Mouse (Mus musculus) heart, embryonic 12.5 days (tissue): ENCODE results near the gene Spdl1. TPM values are rescaled to one million over a fixed set of nuclear protein-coding genes. Genes with fewer than 3 reads are reported as not detected.

Experiments
- ATAC-seq: fragments of 200-750 bp; cut with Nextera tagmentation; 2 replicates; pipeline ENCODE4 v1.8.0; 2017; ENCODE audit warnings: moderate TSS enrichment, moderate library complexity; ENCODE audit not compliant: insufficient number of reproducible peaks, low FRiP score
- H3K27ac ChIP-seq: fragments of 300-500 bp; sonication (generic); 2 replicates; pipeline ENCODE4 v1.5.1; 2016; ENCODE audit warnings: mild to moderate bottlenecking, moderate library complexity; ENCODE audit not compliant: poor library complexity, severe bottlenecking
- H3K27me3 ChIP-seq: fragments of 300-500 bp; sonication (generic); replicated peaks from 2 replicates; pipeline ENCODE4 v1.6.1; 2016; ENCODE audit warnings: mild to moderate bottlenecking, moderate library complexity
- H3K36me3 ChIP-seq: fragments of 300-500 bp; sonication (generic); 2 replicates; pipeline ENCODE4 v1.6.1; 2016; ENCODE audit warnings: mild to moderate bottlenecking, moderate library complexity
- H3K4me1 ChIP-seq: fragments of 300-500 bp; sonication (generic); replicated peaks from 2 replicates; pipeline ENCODE4 v1.6.1; 2016; ENCODE audit warnings: mild to moderate bottlenecking
- H3K4me2 ChIP-seq: fragments of 300-500 bp; sonication (generic); 2 replicates; pipeline ENCODE4 v1.6.1; 2016; ENCODE audit warnings: mild to moderate bottlenecking, moderate library complexity
- H3K4me3 ChIP-seq: fragments of 300-500 bp; sonication (generic); 2 replicates; pipeline ENCODE4 v1.5.1; 2016; ENCODE audit warnings: mild to moderate bottlenecking
- H3K9ac ChIP-seq: fragments of 300-500 bp; sonication (generic); 2 replicates; pipeline ENCODE4 v1.6.1; 2016; ENCODE audit warnings: mild to moderate bottlenecking, moderate library complexity
- H3K9me3 ChIP-seq: fragments of 300-500 bp; sonication (generic); replicated peaks from 2 replicates; pipeline ENCODE4 v1.6.1; 2016; ENCODE audit warnings: mild to moderate bottlenecking, moderate library complexity
- WGBS: fragments of 180-500 bp; shearing (Covaris S2); methylation state at CpG from one replicate; pipeline ENCODE4 v1.1.7; 2016; 5-methylcytosine and 5-hydroxymethylcytosine counted together
- polyA plus RNA-seq: library from polyadenylated mRNA; unstranded; fragments of >200 nt; fragmentation: Nextera tagmentation; extraction: Ambion mirVana; gene quantifications from 2 replicates; pipeline ENCODE4 v1.2.1, GENCODE M21; 2016

Spdl1 gene
- polyA plus RNA-seq, 1 experiment from 2014 or later, result 19.2 TPM

DNA sequence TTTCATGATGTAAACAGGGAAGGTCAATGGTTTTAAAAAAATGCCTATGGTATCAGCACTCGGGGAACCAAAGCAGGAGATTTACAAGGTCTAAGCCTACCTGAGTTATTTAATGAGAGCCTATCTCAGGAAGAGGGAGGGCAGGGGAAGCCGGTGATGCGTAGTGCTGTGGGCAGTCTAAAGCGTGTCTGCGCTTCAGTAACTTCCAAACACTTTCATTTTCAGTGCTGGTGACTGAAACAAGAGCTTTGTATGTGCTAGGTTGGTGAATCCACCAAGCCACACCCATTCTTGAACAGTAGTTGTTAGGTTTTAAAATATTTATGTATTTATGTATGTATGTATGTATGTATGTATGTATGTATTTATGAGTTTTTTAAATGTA, 12.8 kb upstream of the Spdl1 start:
- ATAC-seq, result no peak
- H3K36me3 ChIP-seq, result no peaks in the 10 kb centered on the region
- no peak overlapping the region for H3K27ac ChIP-seq
- peak overlapping the region; percentile 60 for H3K4me2 ChIP-seq
- peaks cover 13% of the 10 kb centered on the region for H3K4me1 ChIP-seq
- 71% methylated on average over 5 of the region's 5 CpGs for WGBS
- H3K27me3 ChIP-seq, result peaks cover 3% of the 10 kb centered on the region; the same call in 1 of the 2 replicates
- H3K9ac ChIP-seq, result no peak overlapping the region
- H3K9me3 ChIP-seq, result no peaks in the 10 kb centered on the region
- H3K4me3 ChIP-seq, result no peak overlapping the region

DNA sequence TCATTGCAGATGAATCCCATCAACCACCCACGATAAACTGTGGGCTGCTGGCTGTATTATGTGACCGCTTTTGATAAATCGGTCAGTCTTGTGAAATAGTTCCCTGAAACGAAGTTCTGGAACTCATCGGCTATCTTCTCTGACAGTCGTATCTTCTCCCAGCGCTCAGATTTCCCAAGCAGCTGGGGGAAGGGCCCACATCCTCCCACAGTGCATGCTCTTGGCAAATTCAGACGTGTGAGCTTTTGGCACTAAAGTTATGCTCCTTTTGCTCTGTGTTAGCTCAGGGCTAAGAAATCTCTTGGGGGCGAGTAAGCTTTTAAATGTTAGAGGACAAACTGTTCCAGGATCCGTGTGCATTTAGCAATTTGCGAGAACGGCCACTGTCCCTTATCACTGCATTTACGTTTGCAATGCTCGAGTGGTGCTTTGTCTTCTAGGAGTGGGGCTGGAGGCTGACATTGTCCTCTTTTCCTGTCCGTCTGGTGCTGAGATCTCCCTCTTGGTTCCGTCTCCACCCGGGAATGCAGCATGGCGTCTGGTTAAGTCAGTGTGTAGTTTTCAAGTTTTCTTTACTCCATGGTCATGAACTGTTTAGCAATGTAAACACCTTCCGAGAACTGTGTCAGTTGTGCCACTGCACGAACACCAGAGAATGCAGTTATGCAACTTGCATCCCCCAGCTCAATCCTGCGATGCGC, 12.3 kb upstream of the Spdl1 start:
- no peaks in the 10 kb centered on the region for H3K9me3 ChIP-seq
- no peaks in the 10 kb centered on the region for H3K36me3 ChIP-seq
- 19% methylated on average over 22 of the region's 22 CpGs for WGBS
- H3K27me3 ChIP-seq, result peaks cover 3% of the 10 kb centered on the region; the same call in 1 of the 2 replicates
- H3K4me2 ChIP-seq, result peak overlapping the region; percentile 60
- H3K9ac ChIP-seq, result peak overlapping the region; percentile 13; the same call in 1 of the 2 replicates
- peaks cover 13% of the 10 kb centered on the region for H3K4me1 ChIP-seq
- H3K27ac ChIP-seq, result no peak overlapping the region
- ATAC-seq, result 0 out of 2 replicates have a peak, but pooled peaks have one; percentile 15
- H3K4me3 ChIP-seq, result peak overlapping the region; percentile 18

DNA sequence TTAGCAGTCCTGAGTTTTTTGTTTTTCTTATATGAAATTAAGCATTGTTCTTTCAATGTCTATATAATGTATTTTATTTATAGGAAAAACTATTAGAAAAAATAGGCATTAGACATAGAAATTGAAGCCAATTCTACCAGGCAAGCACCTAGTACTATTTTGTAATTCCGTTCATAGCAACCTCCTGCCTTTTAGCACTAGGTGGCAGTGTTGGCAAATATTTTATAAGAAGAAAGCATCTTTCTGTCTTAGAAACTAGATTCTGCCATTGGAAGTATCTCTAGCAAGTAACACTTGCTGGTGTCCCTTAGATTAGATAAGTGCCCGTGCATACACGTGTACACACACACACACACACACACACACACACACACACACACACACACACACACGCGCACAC, 10.1 kb upstream of the Spdl1 start:
- Histone ChIP-seq H3K36me3 (no peaks in the 10 kb centered on the region), H3K9me3 (no peaks in the 10 kb centered on the region), H3K4me3 (no peak overlapping the region), H3K4me1 (peaks cover 13% of the 10 kb centered on the region), H3K27ac (no peak overlapping the region), H3K27me3 (peaks cover 3% of the 10 kb centered on the region; the same call in 1 of the 2 replicates), H3K4me2 (no peak overlapping the region), H3K9ac (no peak overlapping the region)
- WGBS, result 39% methylated on average over 5 of the region's 5 CpGs
- no peak for ATAC-seq

DNA sequence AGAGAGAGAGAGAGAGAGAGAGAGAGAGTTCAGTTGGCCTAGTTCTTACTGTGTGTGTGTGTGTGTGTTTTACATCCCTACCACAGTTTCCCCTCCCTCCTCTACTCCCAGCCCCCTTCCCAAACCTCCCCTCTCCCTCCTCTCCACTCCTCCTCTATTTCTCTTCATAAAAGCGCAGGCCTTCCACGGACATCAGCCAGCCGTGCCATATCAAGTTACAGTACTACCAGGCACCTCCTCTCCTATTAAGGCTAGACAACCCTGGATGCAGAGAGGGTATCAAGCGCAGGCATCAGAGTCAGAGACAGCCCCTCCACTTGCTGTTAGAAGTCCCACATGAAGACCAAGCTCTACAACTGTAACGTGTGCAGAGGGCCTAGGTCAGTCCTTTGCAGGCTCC, 6.8 kb upstream of the Spdl1 start:
- Histone ChIP-seq H3K4me1 (peaks cover 2% of the 10 kb centered on the region; the same call in 1 of the 2 replicates), H3K9me3 (no peaks in the 10 kb centered on the region), H3K36me3 (no peaks in the 10 kb centered on the region), H3K4me3 (no peak overlapping the region), H3K4me2 (no peak overlapping the region), H3K9ac (no peak overlapping the region), H3K27me3 (no peaks in the 10 kb centered on the region; the same call in 1 of the 2 replicates), H3K27ac (no peak overlapping the region)
- 35% methylated on average over 5 of the region's 5 CpGs for WGBS
- no peak for ATAC-seq

DNA sequence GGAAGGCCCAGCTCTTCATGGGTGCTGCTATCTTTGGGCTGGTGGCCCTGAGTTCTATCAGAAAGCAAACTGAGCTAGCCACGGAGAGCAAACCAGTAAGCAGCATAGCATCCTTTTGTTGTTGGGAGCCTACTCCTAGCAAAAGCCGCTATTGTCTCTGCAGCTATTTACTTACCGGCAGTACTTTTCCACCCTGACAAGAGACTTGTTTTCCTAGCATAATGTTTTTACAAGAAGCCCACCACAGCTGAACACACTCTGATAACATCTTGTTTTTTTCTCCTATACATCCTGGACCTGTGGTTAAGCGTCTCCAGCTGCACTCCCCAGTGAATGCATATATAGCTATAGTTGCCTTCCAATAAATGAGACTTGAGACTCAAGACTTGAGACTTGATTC, 5.6 kb upstream of the Spdl1 start:
- Histone ChIP-seq H3K9me3 (no peaks in the 10 kb centered on the region), H3K4me1 (0 out of 2 replicates have a peak, but pooled peaks cover 2% of the 10 kb centered on the region), H3K36me3 (no peaks in the 10 kb centered on the region), H3K9ac (no peak overlapping the region), H3K4me3 (no peak overlapping the region), H3K27ac (no peak overlapping the region), H3K27me3 (no peaks in the 10 kb centered on the region; the same call in 1 of the 2 replicates), H3K4me2 (no peak overlapping the region)
- 42% methylated on average over 4 of the region's 4 CpGs for WGBS
- no peak for ATAC-seq

DNA sequence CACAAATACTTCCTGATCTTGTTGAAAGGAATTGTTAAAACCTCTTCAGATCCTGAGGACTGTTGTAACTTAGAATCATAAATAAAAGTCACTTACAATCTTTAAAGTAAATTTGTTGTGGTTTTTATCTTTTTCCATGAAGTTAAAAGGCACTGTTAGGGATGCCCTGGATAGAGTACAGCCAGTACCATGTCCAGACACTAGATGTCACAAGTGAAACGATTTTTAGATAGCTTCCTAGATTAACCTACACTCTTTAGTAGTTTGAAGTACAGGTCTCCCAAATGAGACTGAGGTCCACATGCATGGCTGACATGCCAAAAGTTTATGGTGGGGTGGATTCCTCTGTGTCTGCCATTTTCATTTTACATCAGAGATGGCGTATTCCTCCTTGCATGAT, 2.8 kb upstream of the Spdl1 start:
- H3K4me1 ChIP-seq, result peaks cover 9% of the 10 kb centered on the region
- no peak for ATAC-seq
- no peak overlapping the region for H3K27ac ChIP-seq
- WGBS, result 45% methylated on average over 2 of the region's 2 CpGs
- H3K36me3 ChIP-seq, result no peaks in the 10 kb centered on the region
- no peaks in the 10 kb centered on the region for H3K9me3 ChIP-seq
- H3K27me3 ChIP-seq, result no peaks in the 10 kb centered on the region; the same call in 1 of the 2 replicates
- H3K4me2 ChIP-seq, result no peak overlapping the region
- no peak overlapping the region for H3K4me3 ChIP-seq
- H3K9ac ChIP-seq, result no peak overlapping the region

DNA sequence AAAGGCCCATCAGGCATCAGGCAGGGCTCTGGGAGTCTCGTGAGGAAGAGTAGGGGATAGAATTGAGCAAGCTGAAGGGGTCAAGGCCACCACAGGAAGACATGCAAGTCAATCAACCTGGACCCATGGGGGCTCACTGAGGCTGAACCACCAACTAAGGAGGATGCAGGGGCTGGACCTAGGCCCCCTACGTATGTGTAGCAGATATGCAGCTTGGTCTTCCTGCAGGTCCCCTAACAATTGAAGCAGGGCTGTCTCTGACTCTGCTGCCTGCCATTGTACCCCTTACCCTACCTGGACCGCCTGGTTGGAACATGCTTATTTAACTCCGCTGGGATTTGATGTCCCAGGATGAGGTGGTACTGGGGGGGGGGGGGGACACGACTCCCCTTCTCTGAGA, 763 bp downstream of the Spdl1 start:
- Histone ChIP-seq H3K4me3 (peak overlapping the region; percentile 71), H3K9ac (peak overlapping the region; percentile 87), H3K27me3 (no peaks in the 10 kb centered on the region), H3K9me3 (no peaks in the 10 kb centered on the region), H3K27ac (no peak overlapping the region), H3K4me2 (peak overlapping the region; percentile 91), H3K4me1 (peaks cover 9% of the 10 kb centered on the region), H3K36me3 (peaks cover 19% of the 10 kb centered on the region)
- ATAC-seq, result no peak
- WGBS, result 19% methylated on average over 4 of the region's 5 CpGs

DNA sequence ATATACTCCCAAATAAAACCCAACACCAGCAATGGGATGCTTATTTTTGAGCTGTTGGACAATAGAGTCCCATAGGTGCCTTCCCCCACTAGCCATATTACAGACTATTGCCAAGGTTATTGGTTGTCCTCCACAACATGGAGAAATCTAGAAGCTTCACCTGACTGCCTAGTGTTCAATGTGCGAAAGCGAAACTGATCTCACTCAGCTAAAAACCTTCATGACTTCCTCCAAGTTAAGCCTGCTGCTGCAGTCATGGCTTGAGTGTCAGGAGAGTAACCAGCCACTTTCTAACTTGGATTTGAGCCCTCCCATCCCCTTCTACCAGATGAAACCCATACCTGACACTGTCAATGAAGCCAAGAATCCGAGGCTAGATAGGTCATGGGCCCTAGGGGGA, 5.6 kb downstream of the Spdl1 start:
- Histone ChIP-seq H3K4me2 (no peak overlapping the region), H3K9ac (no peak overlapping the region), H3K4me1 (peaks cover 5% of the 10 kb centered on the region), H3K4me3 (no peak overlapping the region), H3K36me3 (peaks cover 40% of the 10 kb centered on the region), H3K27me3 (no peaks in the 10 kb centered on the region), H3K27ac (no peak overlapping the region), H3K9me3 (no peaks in the 10 kb centered on the region)
- WGBS, result 89% methylated on average over 3 of the region's 3 CpGs
- no peak for ATAC-seq

DNA sequence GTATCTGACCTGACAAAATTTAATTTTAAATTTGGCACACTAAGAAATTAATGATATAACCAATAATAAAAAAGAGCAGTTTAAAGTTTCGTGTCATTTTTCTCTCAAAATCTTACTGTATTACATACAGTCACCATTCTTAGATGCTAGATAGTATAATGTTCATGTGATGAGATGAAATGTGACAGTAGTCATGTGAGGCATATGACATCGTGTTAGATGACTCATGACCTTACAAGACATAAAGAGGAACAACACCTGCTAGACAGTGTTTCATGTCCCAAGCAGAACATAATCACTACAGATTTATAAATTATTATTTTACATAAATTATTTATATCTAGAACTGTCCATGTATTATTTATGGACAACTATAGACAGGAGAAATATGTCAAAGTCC, 6.5 kb downstream of the Spdl1 start:
- Histone ChIP-seq H3K4me1 (no peaks in the 10 kb centered on the region), H3K36me3 (peaks cover 47% of the 10 kb centered on the region), H3K9me3 (no peaks in the 10 kb centered on the region), H3K27me3 (no peaks in the 10 kb centered on the region), H3K4me3 (no peak overlapping the region), H3K27ac (no peak overlapping the region), H3K9ac (no peak overlapping the region), H3K4me2 (no peak overlapping the region)
- no peak for ATAC-seq
- WGBS, result 91% methylated on average over 2 of the region's 2 CpGs

DNA sequence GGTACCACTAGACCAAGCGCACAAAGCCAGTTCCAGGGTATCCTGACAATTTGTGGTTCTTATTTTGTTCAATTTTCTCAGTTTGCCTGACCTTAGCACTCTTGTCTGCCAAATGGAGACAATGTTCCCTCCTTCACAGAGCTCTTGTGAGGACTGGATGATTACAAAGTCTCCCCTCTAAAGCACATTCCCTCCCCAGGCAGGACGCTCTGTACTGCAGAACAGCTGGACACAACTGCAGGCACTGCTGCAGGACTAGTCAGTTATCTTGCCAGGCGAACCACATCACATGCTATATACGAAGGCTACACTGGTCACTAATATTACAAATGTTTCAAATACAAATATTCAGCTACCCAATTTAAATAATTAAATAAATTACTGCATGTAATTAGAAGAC, 8.7 kb downstream of the Spdl1 start:
- no peak overlapping the region for H3K4me2 ChIP-seq
- H3K27ac ChIP-seq, result no peak overlapping the region
- no peaks in the 10 kb centered on the region for H3K9me3 ChIP-seq
- no peaks in the 10 kb centered on the region for H3K4me1 ChIP-seq
- no peak overlapping the region for H3K4me3 ChIP-seq
- H3K27me3 ChIP-seq, result no peaks in the 10 kb centered on the region
- WGBS, result 89% methylated on average over 4 of the region's 4 CpGs
- peaks cover 56% of the 10 kb centered on the region for H3K36me3 ChIP-seq
- no peak for ATAC-seq
- no peak overlapping the region for H3K9ac ChIP-seq

DNA sequence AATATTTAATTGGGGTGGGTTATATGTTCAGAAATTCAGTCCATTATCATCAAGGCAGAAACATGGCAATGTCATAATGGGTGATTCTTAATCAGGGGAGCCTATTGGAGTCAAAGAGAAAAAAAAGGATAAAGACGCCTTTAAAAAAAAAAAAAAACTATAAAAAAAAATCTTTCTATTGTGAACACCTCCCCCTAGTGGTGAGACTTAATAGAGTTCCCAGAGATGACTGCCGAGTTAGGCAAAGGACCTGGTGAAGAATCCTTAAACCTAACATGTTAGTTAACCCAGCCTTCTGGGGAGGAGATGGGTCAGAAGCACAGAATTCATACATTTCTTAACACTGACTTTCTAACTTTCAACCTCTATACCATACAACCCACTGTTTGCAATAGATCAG, 18.7 kb downstream of the Spdl1 start:
- Histone ChIP-seq H3K4me2 (no peak overlapping the region), H3K9ac (no peak overlapping the region), H3K36me3 (peaks cover 66% of the 10 kb centered on the region), H3K27ac (no peak overlapping the region), H3K27me3 (no peaks in the 10 kb centered on the region), H3K9me3 (no peaks in the 10 kb centered on the region), H3K4me1 (no peaks in the 10 kb centered on the region), H3K4me3 (no peak overlapping the region)
- no peak for ATAC-seq
- 26% methylated on average over 2 of the region's 2 CpGs for WGBS

DNA sequence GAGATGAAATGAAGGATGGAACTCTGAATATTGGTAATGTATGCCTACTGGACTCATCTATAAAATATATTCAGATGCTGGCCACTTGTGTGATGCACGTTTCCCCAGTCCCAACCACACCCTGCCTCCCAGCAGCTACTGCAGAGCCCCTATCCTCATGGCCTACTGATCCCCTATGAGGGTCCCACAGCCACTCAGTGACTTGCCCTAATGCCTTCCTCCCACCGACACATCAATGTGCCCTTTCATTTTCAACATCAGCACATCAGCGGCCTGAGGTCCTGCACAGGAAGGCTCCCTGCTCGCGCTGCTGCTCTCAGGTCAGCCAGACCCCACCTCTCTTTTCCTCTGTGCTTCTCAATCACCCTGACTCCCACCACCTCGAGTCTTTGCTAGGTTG, 19.1 kb downstream of the Spdl1 start:
- no peak overlapping the region for H3K27ac ChIP-seq
- peaks cover 67% of the 10 kb centered on the region for H3K36me3 ChIP-seq
- no peak overlapping the region for H3K4me2 ChIP-seq
- no peak overlapping the region for H3K4me3 ChIP-seq
- WGBS, result 86% methylated on average over 6 of the region's 6 CpGs
- no peak overlapping the region for H3K9ac ChIP-seq
- no peaks in the 10 kb centered on the region for H3K27me3 ChIP-seq
- H3K9me3 ChIP-seq, result no peaks in the 10 kb centered on the region
- ATAC-seq, result no peak
- H3K4me1 ChIP-seq, result no peaks in the 10 kb centered on the region
